Mouse (Mus musculus) ovary, postnatal 10 days (tissue): Measurements from ENCODE around the gene Map7d1.

Experiments used
- DNase-seq: peaks from one replicate; pipeline ENCODE4 v3.0.0; 2022; ENCODE audit warnings: low spot score

Map7d1 gene

GRCm38 (mm10) chr4:126202303-126203181 lies 53.6 kb downstream of the Map7d1 start, which contains the start of gene Thrap3:
Gene Thrap3, minus strand, starts transcription at chr4:126202760.
- peak; percentile 94 for DNase-seq

GRCm38 (mm10) chr4:126201514-126202302 lies 54.4 kb downstream of the Map7d1 start:
- DNase-seq, result no peak

DNA sequence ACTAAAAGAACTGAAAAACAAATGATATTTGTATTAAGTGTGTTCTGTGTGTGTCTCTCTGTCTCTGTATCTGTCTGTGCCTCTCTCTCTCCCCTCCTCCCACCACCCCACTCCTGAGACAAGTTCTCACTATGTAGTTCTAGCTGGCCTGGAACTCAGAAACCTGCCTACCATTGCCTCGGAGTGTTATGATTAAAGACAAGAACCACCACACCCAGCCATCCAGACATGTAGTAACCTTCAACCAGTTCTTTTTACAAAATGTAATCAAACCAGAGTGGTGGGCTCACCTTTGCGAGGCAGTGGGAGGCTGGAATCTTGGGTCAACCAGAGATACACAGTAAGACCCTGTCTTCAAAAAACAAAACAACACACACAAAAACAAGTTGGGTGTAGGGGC lies 55.5 kb downstream of the Map7d1 start:
- DNase-seq, result no peak

DNA sequence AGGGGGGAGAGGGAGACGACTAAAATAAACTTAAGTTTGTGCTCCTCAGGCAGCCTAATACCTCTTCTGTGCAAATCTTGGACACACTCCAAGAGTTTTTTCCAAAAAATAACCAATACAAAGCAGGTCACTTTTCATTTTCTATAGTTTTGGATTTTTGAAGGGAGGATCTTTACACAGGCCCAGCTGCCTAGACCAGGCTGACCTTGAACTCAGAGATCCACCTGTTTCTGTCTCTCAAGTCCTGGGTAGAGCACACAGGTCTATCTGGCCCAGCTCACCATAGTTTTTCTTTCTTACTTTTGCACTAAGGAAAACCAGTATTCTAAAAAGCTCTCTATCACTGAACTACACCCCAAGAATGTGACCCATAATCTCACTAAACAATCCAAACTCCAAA lies 56.1 kb downstream of the Map7d1 start:
- DNase-seq, result no peak

DNA sequence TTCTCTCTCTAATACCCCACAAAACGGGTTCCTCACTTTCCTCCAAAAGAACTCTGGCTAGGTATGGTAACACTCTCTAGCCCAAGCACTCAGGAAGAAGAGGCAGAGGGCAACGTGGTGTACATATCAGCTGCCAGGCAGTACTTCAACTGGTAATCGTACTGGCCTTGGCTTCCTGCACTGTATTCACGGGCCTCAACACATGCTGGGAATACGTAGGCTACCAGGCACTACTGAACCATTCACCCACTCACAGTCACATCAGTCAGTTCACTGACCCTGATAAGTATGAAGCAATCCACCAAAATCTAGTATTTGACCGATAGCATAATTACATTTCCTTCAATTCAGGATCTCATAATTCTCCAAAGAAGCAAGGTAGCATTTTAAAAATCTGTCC lies 56.6 kb downstream of the Map7d1 start:
- no peak for DNase-seq

DNA sequence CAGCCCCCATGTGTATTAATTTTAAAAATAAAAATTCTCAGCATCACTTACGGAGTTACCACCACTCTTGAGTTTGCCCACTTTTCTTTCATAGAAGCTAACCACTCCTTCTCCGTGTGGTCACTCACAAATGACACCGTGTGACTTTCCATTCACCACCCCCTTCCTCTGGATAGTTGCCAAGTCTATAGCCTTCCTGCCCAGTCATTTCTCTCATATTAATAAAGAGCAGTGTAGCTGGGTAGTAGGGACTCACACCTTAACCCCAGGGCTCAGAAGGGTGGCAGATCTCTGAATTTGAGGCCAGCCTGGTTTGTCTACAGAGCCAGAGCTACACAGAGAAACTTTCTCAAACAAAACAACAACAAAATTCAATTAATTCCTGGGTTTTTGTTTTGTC lies 58.7 kb downstream of the Map7d1 start:
- no peak for DNase-seq

GRCm38 (mm10) chr4:126194916-126195315 lies 61.2 kb downstream of the Map7d1 start:
- no peak for DNase-seq

DNA sequence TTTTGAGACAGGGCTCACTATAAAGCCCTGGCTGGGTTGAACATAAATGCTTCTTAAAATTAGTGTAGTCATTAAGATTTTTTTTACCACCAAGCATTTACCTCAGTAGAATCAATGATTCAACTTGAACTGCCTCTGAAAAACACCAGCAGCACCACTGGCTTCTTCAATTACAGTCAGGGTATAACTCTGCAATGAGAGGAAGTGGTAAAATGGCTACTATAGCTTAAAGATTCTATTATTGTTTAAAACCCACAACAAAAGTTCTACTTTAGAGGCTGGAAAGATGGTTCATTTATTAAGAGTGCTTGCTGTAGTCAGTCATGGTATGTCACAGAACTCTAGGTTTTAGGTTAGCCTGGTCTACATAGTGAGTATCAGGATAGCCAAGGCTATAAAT lies 61.9 kb downstream of the Map7d1 start:
- DNase-seq, result no peak

GRCm38 (mm10) chr4:126190636-126191035 lies 65.5 kb downstream of the Map7d1 start:
- no peak for DNase-seq

GRCm38 (mm10) chr4:126187096-126187495 lies 69.0 kb downstream of the Map7d1 start:
- DNase-seq, result no peak

- DNase-seq, result no peak
Observed at GRCm38 (mm10) chr4:126183034-126183433, 73.1 kb downstream of the Map7d1 start.
